Mouse (Mus musculus) liver, embryonic 13.5 days (tissue): ENCODE measurements around the gene Lonp2. TPM values are rescaled to one million over a fixed set of nuclear protein-coding genes. Genes with fewer than 3 reads are reported as not detected.
A peak's percentile ranks its signal among the peaks of the same experiment; 100 is the strongest.

Experiments used
- ATAC-seq: fragments of 200-750 bp; cut with Nextera tagmentation; 2 replicates; pipeline ENCODE4 v1.8.0; 2017; ENCODE audit warnings: low read depth, mild to moderate bottlenecking, moderate number of reproducible peaks, moderate library complexity
- DNase-seq: peaks from one replicate; pipeline ENCODE4 v3.0.0; 2022
- H3K27ac ChIP-seq: fragments of 300-500 bp; sonication (generic); 2 replicates; pipeline ENCODE4 v1.5.1; 2015; ENCODE audit warnings: moderate library complexity, mild to moderate bottlenecking, inconsistent platforms
- H3K27me3 ChIP-seq: fragments of 300-500 bp; sonication (generic); 2 replicates; pipeline ENCODE4 v1.6.1; 2015; ENCODE audit warnings: mild to moderate bottlenecking, inconsistent platforms
- H3K36me3 ChIP-seq: fragments of 300-500 bp; sonication (generic); 2 replicates; pipeline ENCODE4 v1.6.1; 2015; ENCODE audit warnings: mild to moderate bottlenecking, inconsistent platforms
- H3K4me1 ChIP-seq: fragments of 300-500 bp; sonication (generic); replicated peaks from 2 replicates; pipeline ENCODE4 v1.6.1; 2015; ENCODE audit warnings: inconsistent platforms
- H3K4me2 ChIP-seq: fragments of 300-500 bp; sonication (generic); 2 replicates; pipeline ENCODE4 v1.6.1; 2015; ENCODE audit warnings: inconsistent platforms, mild to moderate bottlenecking, moderate library complexity
- H3K4me3 ChIP-seq: fragments of 300-500 bp; sonication (generic); replicated peaks from 2 replicates; pipeline ENCODE4 v1.5.1; 2015; ENCODE audit warnings: mild to moderate bottlenecking, inconsistent platforms
- H3K9ac ChIP-seq: fragments of 300-500 bp; sonication (generic); 2 replicates; pipeline ENCODE4 v1.6.1; 2015; ENCODE audit warnings: mild to moderate bottlenecking, inconsistent platforms
- H3K9me3 ChIP-seq: fragments of 300-500 bp; sonication (generic); replicated peaks from 2 replicates; pipeline ENCODE4 v1.6.1; 2016; ENCODE audit warnings: inconsistent platforms
- whole genome bisulfite sequencing: fragments of 180-500 bp; shearing (Covaris S2); methylation state at CpG from one replicate; pipeline ENCODE4 v1.1.7; 2015; ENCODE audit not compliant: insufficient replicate concordance; 5-methylcytosine and 5-hydroxymethylcytosine counted together
- polyA plus RNA-seq: library from polyadenylated mRNA; unstranded; fragments of >200 nt; fragmentation: Nextera tagmentation; extraction: Ambion mirVana; gene quantifications from 2 replicates; pipeline ENCODE4 v1.2.1, GENCODE M21; 2015

Lonp2 gene
- polyA plus RNA-seq, 1 experiment from 2014 or later, result 34.5 TPM

DNA sequence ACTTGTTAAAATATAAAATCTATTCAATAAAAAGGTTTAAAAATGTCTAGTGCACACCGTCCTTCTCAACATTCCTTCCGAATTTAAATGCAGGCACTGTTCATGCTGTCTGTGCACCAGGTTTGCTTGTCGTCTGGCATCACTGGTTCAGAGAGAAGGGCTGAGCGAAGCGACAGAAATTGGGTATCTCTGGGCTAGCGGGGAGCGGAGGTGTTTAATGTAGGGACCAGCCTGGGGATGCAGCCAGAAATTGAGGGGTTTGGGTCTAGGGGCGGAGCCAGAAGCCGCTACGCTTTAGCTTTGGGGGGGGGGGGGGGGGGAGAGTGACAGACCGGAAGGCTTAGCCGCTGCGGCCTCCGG, 312 bp upstream of the Lonp2 start:
- H3K4me1 ChIP-seq, result peaks cover 22% of the 10 kb centered on the region
- 0 out of 2 replicates have a peak overlapping the region, but pooled peaks have one; percentile 36 for H3K27ac ChIP-seq
- WGBS, result 1% methylated on average over 10 of the region's 14 CpGs
- H3K27me3 ChIP-seq, result no peaks in the 10 kb centered on the region
- H3K36me3 ChIP-seq, result no peaks in the 10 kb centered on the region
- peak overlapping the region; percentile 95 for H3K4me2 ChIP-seq
- H3K9me3 ChIP-seq, result no peaks in the 10 kb centered on the region
- ATAC-seq (no peak; the same call in 1 of the 2 replicates), DNase-seq (no peak)
- peak overlapping the region; percentile 87 for H3K4me3 ChIP-seq
- peak overlapping the region; percentile 73 for H3K9ac ChIP-seq

DNA sequence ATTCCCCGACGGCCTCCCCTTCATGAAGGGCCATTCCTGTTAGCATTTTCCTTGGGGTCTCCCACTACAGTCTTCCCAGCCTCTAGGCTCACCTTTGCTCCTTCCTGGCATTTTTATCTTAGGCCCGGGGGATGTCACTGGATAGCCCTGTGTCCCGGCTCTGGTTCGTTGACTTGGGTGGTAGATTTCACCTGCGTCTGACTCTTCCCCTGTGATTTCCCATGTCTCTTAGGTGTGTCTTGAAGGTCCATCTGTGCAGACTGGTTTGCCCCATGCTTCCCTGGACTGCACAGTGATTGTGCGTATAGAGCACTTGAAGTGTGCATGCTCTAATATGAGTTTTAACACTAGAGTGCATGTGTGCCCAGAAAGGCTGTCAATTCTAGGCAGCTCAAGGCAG, 1.1 kb downstream of the Lonp2 start:
- no peak for ATAC-seq
- Histone ChIP-seq H3K9me3 (no peaks in the 10 kb centered on the region), H3K27me3 (no peaks in the 10 kb centered on the region), H3K4me2 (peak overlapping the region; percentile 95), H3K4me1 (peaks cover 28% of the 10 kb centered on the region), H3K36me3 (no peaks in the 10 kb centered on the region), H3K27ac (no peak overlapping the region), H3K4me3 (peak overlapping the region; percentile 87), H3K9ac (peak overlapping the region; percentile 85)
- 31% methylated on average over 7 of the region's 7 CpGs for WGBS
- no peak for DNase-seq

DNA sequence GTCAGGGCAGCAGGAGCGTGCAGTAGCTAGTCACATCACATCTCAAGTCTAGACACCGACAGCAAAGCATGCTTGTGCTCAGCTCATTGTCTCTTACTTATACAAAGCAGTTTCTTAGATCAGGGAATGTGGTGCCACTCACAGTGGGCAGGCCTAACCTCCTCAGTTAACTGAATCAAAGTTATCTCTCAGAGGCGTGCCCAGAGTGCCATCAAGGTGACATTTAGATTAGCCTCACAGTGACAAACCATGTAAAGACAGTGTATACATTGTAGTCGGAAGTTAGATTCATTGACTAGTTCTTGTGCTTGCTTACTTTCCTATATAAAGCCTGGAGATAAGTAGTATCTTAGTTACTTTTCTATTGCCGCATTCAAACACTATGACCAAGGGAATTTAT, 6.4 kb downstream of the Lonp2 start:
- peaks cover 25% of the 10 kb centered on the region for H3K4me1 ChIP-seq
- H3K27ac ChIP-seq, result no peak overlapping the region
- no peaks in the 10 kb centered on the region for H3K9me3 ChIP-seq
- no peak overlapping the region for H3K9ac ChIP-seq
- no peak overlapping the region for H3K4me2 ChIP-seq
- no peaks in the 10 kb centered on the region for H3K27me3 ChIP-seq
- H3K36me3 ChIP-seq, result peaks cover 12% of the 10 kb centered on the region
- no peak for ATAC-seq
- 58% methylated on average over 5 of the region's 5 CpGs for WGBS
- no peak overlapping the region for H3K4me3 ChIP-seq
- DNase-seq, result no peak

DNA sequence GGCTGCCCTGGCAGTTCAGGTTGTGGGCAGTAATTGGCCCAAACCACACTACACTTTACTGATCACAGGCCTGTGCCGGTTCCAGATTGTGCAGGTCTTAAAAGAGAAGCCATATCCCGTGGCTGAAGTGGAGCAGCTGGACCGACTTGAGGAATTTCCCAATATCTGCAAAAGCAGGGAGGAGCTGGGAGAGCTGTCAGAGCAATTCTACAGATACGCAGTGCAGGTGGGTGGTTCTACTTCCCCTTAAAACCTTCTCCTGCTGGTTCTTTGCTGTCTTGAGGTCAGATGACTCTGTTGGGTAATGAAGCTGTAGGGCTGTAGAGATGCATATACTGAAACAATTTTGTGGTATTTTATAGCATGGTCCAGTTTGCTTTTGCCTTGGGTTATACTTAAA, 7.6 kb downstream of the Lonp2 start:
- Histone ChIP-seq H3K9ac (no peak overlapping the region), H3K4me3 (no peak overlapping the region), H3K36me3 (peaks cover 23% of the 10 kb centered on the region), H3K4me2 (no peak overlapping the region), H3K27me3 (no peaks in the 10 kb centered on the region), H3K27ac (no peak overlapping the region), H3K9me3 (no peaks in the 10 kb centered on the region), H3K4me1 (peaks cover 16% of the 10 kb centered on the region)
- no peak for ATAC-seq
- 73% methylated on average over 4 of the region's 4 CpGs for whole genome bisulfite sequencing
- no peak for DNase-seq

DNA sequence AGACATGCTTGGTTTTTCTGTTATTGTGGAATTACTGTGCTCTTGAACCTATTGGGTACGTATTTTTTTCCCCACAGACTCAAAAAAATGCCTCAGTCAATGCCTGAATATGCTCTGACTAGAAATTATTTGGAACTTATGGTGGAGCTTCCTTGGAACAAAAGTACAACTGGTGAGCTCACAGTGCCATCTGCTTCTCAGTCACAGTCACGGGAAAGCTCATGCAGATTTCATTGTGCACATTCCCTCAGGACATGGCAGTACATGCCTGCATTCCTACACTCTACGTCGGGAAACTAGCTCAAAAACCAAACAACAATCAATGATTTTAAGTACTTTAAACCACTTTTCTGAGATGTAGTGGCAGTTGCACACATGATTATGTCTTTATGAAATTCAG, 14.0 kb downstream of the Lonp2 start:
- no peak overlapping the region for H3K9ac ChIP-seq
- peaks cover 68% of the 10 kb centered on the region for H3K36me3 ChIP-seq
- H3K4me2 ChIP-seq, result no peak overlapping the region
- no peaks in the 10 kb centered on the region for H3K4me1 ChIP-seq
- no peaks in the 10 kb centered on the region for H3K9me3 ChIP-seq
- H3K27me3 ChIP-seq, result no peaks in the 10 kb centered on the region
- no peak overlapping the region for H3K4me3 ChIP-seq
- WGBS, result 83% methylated on average over 4 of the region's 4 CpGs
- ATAC-seq, result no peak
- H3K27ac ChIP-seq, result no peak overlapping the region
- DNase-seq, result no peak

DNA sequence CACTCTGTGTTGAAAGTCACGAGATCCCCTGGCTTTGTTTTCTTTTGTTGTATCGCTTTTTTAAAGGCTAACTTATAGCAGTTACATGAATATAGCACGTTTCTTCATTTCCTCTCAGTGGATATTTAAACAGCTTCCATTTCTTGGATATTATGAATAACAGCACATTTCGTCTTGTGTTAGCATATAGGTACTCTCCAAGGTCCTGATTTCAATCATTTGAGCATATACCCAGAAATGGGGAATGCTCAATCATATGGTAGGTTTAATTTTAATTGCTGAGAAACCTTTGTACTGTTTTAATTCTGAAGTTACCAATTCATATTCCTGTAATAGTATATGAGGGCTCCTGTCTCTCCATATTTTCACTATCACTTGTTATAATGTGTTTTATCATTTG, 15.1 kb downstream of the Lonp2 start:
- no peaks in the 10 kb centered on the region for H3K9me3 ChIP-seq
- DNase-seq (no peak), ATAC-seq (no peak)
- H3K36me3 ChIP-seq, result peaks cover 66% of the 10 kb centered on the region
- H3K4me2 ChIP-seq, result no peak overlapping the region
- H3K27me3 ChIP-seq, result no peaks in the 10 kb centered on the region
- H3K27ac ChIP-seq, result no peak overlapping the region
- no peaks in the 10 kb centered on the region for H3K4me1 ChIP-seq
- 75% methylated on average over 4 of the region's 4 CpGs for WGBS
- no peak overlapping the region for H3K9ac ChIP-seq
- no peak overlapping the region for H3K4me3 ChIP-seq

DNA sequence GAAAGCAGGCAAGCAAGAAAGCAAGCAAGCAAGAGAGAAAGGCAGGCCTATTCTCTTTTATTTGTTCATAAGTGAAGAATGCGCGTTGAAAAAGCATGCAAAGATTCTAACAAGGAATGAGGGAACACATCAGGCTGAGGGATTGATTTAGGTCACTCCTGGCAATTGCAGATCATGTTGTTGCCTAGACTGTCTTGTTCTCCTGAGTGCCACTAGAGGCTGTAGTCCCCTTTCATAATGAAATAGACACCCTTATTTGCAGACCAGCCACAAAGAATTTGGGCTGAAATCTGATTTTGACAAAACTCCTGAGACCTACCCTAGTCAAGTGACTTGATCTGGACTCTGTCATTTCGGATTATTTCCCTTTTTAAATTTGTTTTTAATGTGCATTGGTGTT, 18.8 kb downstream of the Lonp2 start:
- Histone ChIP-seq H3K27me3 (no peaks in the 10 kb centered on the region), H3K4me3 (no peak overlapping the region), H3K9ac (no peak overlapping the region), H3K4me1 (no peaks in the 10 kb centered on the region), H3K36me3 (peaks cover 41% of the 10 kb centered on the region), H3K4me2 (no peak overlapping the region), H3K9me3 (no peaks in the 10 kb centered on the region), H3K27ac (no peak overlapping the region)
- no peak for DNase-seq
- no peak for ATAC-seq
- 71% methylated on average over 3 of the region's 3 CpGs for WGBS

DNA sequence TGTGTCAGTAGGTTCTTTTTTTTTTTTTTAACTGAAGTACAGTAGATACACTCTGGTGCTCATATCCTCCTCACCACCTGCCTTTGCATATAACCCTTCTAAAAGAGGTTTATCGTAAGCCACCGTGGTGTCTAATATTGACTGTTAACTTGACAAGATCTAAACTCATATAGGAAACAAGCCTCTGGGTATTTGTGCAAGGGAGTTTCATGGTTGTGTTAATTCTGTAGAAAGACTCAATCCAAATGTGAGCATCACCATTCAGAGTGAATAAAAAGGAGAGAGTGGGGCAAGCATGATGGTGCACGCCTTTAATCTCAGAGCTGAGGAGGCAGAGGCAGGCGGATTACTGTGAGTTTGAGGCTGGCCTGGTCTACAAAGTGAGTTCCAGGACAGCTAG, 20.8 kb downstream of the Lonp2 start:
- Histone ChIP-seq H3K4me1 (no peaks in the 10 kb centered on the region), H3K9ac (no peak overlapping the region), H3K4me3 (no peak overlapping the region), H3K9me3 (no peaks in the 10 kb centered on the region), H3K4me2 (no peak overlapping the region), H3K27ac (no peak overlapping the region), H3K36me3 (peaks cover 32% of the 10 kb centered on the region), H3K27me3 (no peaks in the 10 kb centered on the region)
- ATAC-seq (no peak), DNase-seq (no peak)
- 83% methylated on average over 4 of the region's 4 CpGs for WGBS

DNA sequence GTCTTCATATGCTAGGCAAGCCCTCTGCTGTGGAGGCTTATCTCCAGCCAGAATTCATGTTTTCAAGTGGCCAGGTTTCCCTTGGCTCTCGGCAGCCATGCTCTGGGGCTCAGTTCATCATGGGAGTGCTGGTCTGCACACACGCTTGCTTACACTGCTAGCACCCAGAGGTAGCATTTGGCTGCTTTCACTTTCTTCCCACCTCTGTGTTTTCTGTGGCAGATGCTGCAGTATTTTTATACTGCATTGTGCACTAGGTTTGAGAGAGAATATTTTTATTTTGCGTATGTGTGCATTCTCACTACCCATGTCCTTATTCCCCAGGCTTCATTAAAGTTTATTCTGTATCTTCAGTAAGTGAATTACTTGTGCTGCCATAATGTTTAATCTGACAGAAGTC, 23.9 kb downstream of the Lonp2 start:
- H3K27me3 ChIP-seq, result no peaks in the 10 kb centered on the region
- H3K4me3 ChIP-seq, result no peak overlapping the region
- H3K36me3 ChIP-seq, result peaks cover 28% of the 10 kb centered on the region
- no peak for ATAC-seq
- DNase-seq, result no peak
- WGBS, result 81% methylated on average over 3 of the region's 3 CpGs
- no peak overlapping the region for H3K9ac ChIP-seq
- no peaks in the 10 kb centered on the region for H3K4me1 ChIP-seq
- H3K4me2 ChIP-seq, result no peak overlapping the region
- no peaks in the 10 kb centered on the region for H3K9me3 ChIP-seq
- no peak overlapping the region for H3K27ac ChIP-seq

DNA sequence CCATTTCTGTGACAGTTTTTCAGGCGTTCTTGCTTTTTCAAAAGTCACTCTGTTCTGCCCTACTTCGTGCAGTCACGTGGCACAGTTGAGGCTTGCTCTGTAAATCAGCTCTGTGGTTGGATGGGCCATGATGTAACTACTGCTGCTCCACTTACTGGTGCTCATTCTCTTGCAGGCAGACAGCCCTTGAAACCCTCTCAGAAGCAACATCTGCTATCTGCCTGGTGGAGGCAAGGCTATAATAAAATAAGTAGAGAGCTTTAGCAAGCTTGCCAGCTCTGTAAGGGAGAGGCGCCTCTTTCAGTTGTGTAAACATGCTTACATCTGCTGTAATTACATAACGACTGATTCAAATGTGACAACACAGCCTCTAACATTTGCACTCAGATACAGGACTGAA, 27.6 kb downstream of the Lonp2 start:
- ATAC-seq (no peak), DNase-seq (no peak)
- Histone ChIP-seq H3K4me1 (no peaks in the 10 kb centered on the region), H3K4me3 (no peak overlapping the region), H3K4me2 (no peak overlapping the region), H3K27me3 (no peaks in the 10 kb centered on the region), H3K36me3 (peaks cover 32% of the 10 kb centered on the region), H3K9ac (no peak overlapping the region), H3K9me3 (no peaks in the 10 kb centered on the region), H3K27ac (no peak overlapping the region)
- 71% methylated on average over 5 of the region's 5 CpGs for WGBS

DNA sequence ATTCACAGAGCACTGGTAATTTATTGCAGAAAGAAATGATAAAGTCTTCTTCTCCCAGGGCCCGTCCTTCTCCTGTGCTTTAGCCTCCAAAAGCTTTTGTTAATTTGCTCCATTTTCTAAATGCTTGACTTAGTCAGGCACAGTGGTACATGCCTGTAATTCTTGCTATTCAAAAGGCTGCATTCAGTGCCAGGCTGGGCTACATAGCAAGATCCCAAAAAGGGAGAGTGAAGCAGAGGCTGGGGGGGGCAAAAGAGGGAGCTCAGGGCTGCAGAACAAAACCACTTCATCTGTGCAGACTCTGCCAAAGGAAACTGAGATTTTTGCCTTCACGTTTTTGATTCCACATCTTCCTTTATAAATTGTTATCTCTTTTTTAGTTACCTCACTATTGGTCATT, 28.7 kb downstream of the Lonp2 start:
- 66% methylated on average over 2 of the region's 2 CpGs for WGBS

DNA sequence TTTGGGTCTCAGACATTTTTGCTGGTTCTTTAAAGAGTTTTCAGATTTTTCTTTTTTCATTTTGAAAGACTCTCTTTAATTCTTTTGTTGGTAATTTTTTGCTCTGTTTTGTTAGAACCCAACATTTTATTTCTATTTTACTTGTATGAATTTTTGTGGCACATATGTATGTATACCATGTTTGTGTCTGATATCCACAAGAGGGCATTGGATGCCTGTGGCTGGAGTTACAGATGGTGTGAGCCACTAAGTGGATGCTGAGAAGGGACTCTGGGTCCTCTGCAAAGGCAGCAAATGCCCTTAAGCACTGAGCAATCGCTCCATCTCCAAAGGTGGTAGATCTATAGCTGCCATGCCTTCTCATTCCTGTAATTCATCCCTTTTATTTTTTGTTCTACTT, 30.7 kb downstream of the Lonp2 start:
- no peaks in the 10 kb centered on the region for H3K27me3 ChIP-seq
- WGBS, result 78% methylated on average over 1 of the region's 1 CpGs
- no peaks in the 10 kb centered on the region for H3K9me3 ChIP-seq
- DNase-seq, result no peak
- no peak overlapping the region for H3K4me3 ChIP-seq
- no peaks in the 10 kb centered on the region for H3K4me1 ChIP-seq
- no peak overlapping the region for H3K27ac ChIP-seq
- peaks cover 27% of the 10 kb centered on the region for H3K36me3 ChIP-seq
- H3K9ac ChIP-seq, result no peak overlapping the region
- H3K4me2 ChIP-seq, result no peak overlapping the region
- no peak for ATAC-seq

More for the DNA sequence above, 28.7 kb downstream of the Lonp2 start:
- no peak overlapping the region for H3K4me2 ChIP-seq
- no peaks in the 10 kb centered on the region for H3K4me1 ChIP-seq
- no peaks in the 10 kb centered on the region for H3K27me3 ChIP-seq
- ATAC-seq (no peak), DNase-seq (no peak)
- H3K9ac ChIP-seq, result no peak overlapping the region
- H3K36me3 ChIP-seq, result peaks cover 32% of the 10 kb centered on the region
- no peak overlapping the region for H3K27ac ChIP-seq
- H3K4me3 ChIP-seq, result no peak overlapping the region
- H3K9me3 ChIP-seq, result no peaks in the 10 kb centered on the region

DNA sequence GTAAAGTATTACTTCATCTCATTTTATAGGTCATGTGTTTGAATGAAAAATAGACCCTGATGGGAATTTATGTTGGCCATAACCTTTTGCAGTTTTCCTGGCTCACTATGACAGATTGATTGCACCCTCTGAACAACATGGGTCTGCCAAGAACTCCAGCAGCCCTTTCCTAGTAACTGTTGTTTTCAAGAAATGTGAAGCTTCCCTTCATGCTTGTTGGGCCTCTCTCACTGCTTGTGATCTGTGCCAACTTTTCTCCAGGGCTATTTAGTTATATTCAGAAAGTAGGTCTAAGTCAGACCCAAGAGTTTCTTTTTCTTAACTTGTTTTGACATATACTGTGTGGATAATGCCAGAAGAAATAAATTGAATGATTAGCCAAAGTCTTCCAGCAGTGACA, 44.9 kb downstream of the Lonp2 start:
- Histone ChIP-seq H3K36me3 (peaks cover 27% of the 10 kb centered on the region), H3K4me3 (no peak overlapping the region), H3K4me1 (no peaks in the 10 kb centered on the region), H3K9me3 (no peaks in the 10 kb centered on the region), H3K9ac (no peak overlapping the region), H3K27ac (no peak overlapping the region), H3K4me2 (no peak overlapping the region), H3K27me3 (no peaks in the 10 kb centered on the region)
- ATAC-seq (no peak), DNase-seq (no peak)
